Mouse (Mus musculus) lung, adult 2 months (tissue): ENCODE results near the gene Pced1a.

ENCODE experiments used
- CTCF ChIP-seq: fragments of 200-500 bp; IDR thresholded peaks from 2 replicates; pipeline ENCODE4 v1.5.1; 2011; ENCODE audit warnings: mild to moderate bottlenecking, low read length, control low read depth; ENCODE audit not compliant: insufficient read depth
- POLR2A ChIP-seq: fragments of 200-500 bp; IDR thresholded peaks from 2 replicates; pipeline ENCODE4 v1.6.1; 2011; ENCODE audit warnings: low read depth, mild to moderate bottlenecking, control low read depth, low read length, borderline replicate concordance; ENCODE audit errors: extremely low read depth

DNA sequence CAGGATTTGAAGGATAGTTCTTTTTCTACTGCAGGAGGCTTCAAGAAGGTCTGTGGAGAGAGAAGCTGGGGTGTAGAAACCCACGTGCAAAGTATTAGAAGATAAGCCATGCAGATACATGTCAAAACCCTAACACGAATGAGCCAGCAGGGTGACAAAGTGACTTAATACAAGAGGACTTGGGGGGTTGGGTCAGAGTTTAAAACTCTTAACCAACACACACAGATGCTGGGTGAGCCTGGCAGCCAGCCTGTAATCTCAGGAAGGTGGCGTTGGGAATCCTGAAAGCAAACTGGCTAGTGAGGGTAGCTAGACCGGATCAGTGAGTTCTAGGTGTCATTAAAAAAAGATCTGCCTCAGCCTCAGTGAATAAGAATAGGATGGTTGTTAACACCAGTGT is 57.1 kb downstream of the Pced1a start:
- TF ChIP-seq POLR2A, result no peak
- no peak for TF ChIP-seq CTCF
